Comparison of ENCODE assay signal across 22 mouse cellular contexts in genomic region chr16:24635381-24635919, GRCm38 (mm10).
A peak's percentile ranks its signal among the peaks of the same experiment; 100 is the strongest.
DNase-seq lines count a peak whose midpoint lies in the region; ATAC-seq and TF ChIP-seq lines count a peak whose summit lies in the region.
"Had no signal": no experiment of that assay in that cellular context is flagged by ENCODE, and none has a peak within 500 bp of the region (broad histone marks: within the 10 kb centered on the region; RNA-seq: fewer than 3 reads in every experiment).

No protein-coding gene starts in this region.

- no peak overlapping the region for H3K4me2 ChIP-seq in myocyte (ENCODE audit: low read depth)
- H3K4me2 ChIP-seq in hindbrain, embryonic 14.5 days (replicated peaks) = no peak overlapping the region
- H3K4me2 ChIP-seq: embryonic facial prominence, embryonic 13.5 days; forebrain, embryonic 13.5 days; heart, embryonic 11.5 days; liver, embryonic 15.5 days; lung, embryonic 15.5 days; midbrain, embryonic 15.5 days had no signal

- H3K27me3 ChIP-seq in myocyte (ENCODE audit: control insufficient read depth, insufficient read depth, insufficient read length) = no peaks in the 10 kb centered on the region
- H3K27me3 ChIP-seq in hindbrain, embryonic 14.5 days (ENCODE audit: control insufficient read depth, insufficient read depth, low read length) = no peaks in the 10 kb centered on the region
- H3K27me3 ChIP-seq: embryonic facial prominence, embryonic 13.5 days; forebrain, embryonic 13.5 days; liver, embryonic 15.5 days; lung, embryonic 15.5 days had no signal

- WGBS in hindbrain, embryonic 14.5 days = 89% methylated on average over 7 of the region's 7 CpGs

- no peak overlapping the region for H3K27ac ChIP-seq in hindbrain, embryonic 14.5 days
- H3K27ac ChIP-seq: embryonic facial prominence, embryonic 13.5 days; forebrain, embryonic 13.5 days; hindbrain, embryonic 10.5 days; kidney, postnatal 0 days; limb, embryonic 10.5 days; liver, embryonic 15.5 days; lung, embryonic 15.5 days; midbrain, embryonic 15.5 days had no signal

- H3K4me1 ChIP-seq in hindbrain, embryonic 14.5 days (replicated peaks; ENCODE audit: control insufficient read depth, insufficient read depth, low read length) = no peaks in the 10 kb centered on the region
- H3K4me1 ChIP-seq: forebrain, embryonic 13.5 days; hindbrain, embryonic 10.5 days; limb, embryonic 10.5 days; liver, embryonic 15.5 days; lung, embryonic 15.5 days; megakaryocyte, embryonic 14.5 days; midbrain, embryonic 15.5 days had no signal

- H3K4me3 ChIP-seq in myocyte = no peak overlapping the region
- H3K4me3 ChIP-seq in hindbrain, embryonic 14.5 days (replicated peaks; ENCODE audit: low read length) = no peak overlapping the region
- H3K4me3 ChIP-seq: embryonic facial prominence, embryonic 13.5 days; forebrain, embryonic 13.5 days; hindbrain, embryonic 10.5 days; limb, embryonic 10.5 days; liver, embryonic 15.5 days; lung, embryonic 15.5 days; megakaryocyte, embryonic 14.5 days; midbrain, embryonic 15.5 days had no signal

- H3K36me3 ChIP-seq in myocyte (ENCODE audit: control insufficient read depth, insufficient read depth) = no peaks in the 10 kb centered on the region
- no peaks in the 10 kb centered on the region for H3K36me3 ChIP-seq in hindbrain, embryonic 14.5 days (replicated peaks; ENCODE audit: control insufficient read depth, insufficient read depth)
- H3K36me3 ChIP-seq: hindbrain, embryonic 10.5 days; liver, embryonic 15.5 days; lung, embryonic 15.5 days; midbrain, embryonic 15.5 days had no signal

- DNase-seq in cerebellum, postnatal 4 days (ENCODE audit: low spot score in 2 of 2) = no peak
- DNase-seq in cerebellum, adult 11 months = peak; percentile 59
- peak; percentile 84 for DNase-seq in cerebellum, adult 9-11 months
- DNase-seq in adrenal gland, adult 2 months = no peak
- DNase-seq in hindbrain, embryonic 14.5 days (ENCODE audit: low spot score) = no peak
- DNase-seq: kidney, adult 18-20 months; liver; lung, postnatal 36 days; right cerebral cortex, postnatal 4 days; thymus, postnatal 14 days had no signal

- no peaks in the 10 kb centered on the region for H3K9me3 ChIP-seq in hindbrain, embryonic 14.5 days (ENCODE audit: control insufficient read depth, low read length)
- H3K9me3 ChIP-seq: embryonic facial prominence, embryonic 13.5 days; forebrain, embryonic 13.5 days; hindbrain, embryonic 10.5 days; limb, embryonic 10.5 days; liver, embryonic 15.5 days; lung, embryonic 15.5 days; megakaryocyte, embryonic 14.5 days; midbrain, embryonic 15.5 days had no signal

- no peak overlapping the region for H3ac ChIP-seq in myocyte (ENCODE audit: control insufficient read depth, insufficient read length)

- TF ChIP-seq POLR2A in myocyte (IDR thresholded peaks at IDR 0.05; ENCODE audit: insufficient read length, low read depth) = no peak

- ATAC-seq in cerebellum, adult (ENCODE audit: insufficient number of reproducible peaks, low FRiP score, low TSS enrichment) = peak; percentile 99
- ATAC-seq in hindbrain, embryonic 14.5 days (ENCODE audit: low FRiP score) = no peak
- ATAC-seq: forebrain, embryonic 13.5 days; midbrain, embryonic 15.5 days had no signal

- H3K9ac ChIP-seq in hindbrain, embryonic 14.5 days = no peak overlapping the region
- H3K9ac ChIP-seq: embryonic facial prominence, embryonic 13.5 days; forebrain, embryonic 13.5 days; liver, embryonic 15.5 days; lung, embryonic 15.5 days; midbrain, embryonic 15.5 days had no signal

- H3K79me2 ChIP-seq in myocyte (ENCODE audit: control insufficient read depth, insufficient read depth) = peaks cover 3% of the 10 kb centered on the region

TF ChIP-seq in myocyte, 11 proteins besides CTCF, POLR2A, EP300 and RAD21:
- TF ChIP-seq MYOD1 (IDR thresholded peaks at IDR 0.05; ENCODE audit: control insufficient read depth in 1 of 3, insufficient read length in 2 of 3, low read depth in 2 of 3) (peak; percentile 77 to 91 (median 91)), MYOG (IDR thresholded peaks at IDR 0.05; ENCODE audit: control insufficient read depth in 1 of 3, insufficient read depth in 1 of 3, insufficient read length in 2 of 3, low read depth in 2 of 3) (peak in 1 of 3 experiments; percentile 68), E2F4 (IDR thresholded peaks at IDR 0.05; ENCODE audit: insufficient read depth) (no peak), TCF3 (IDR thresholded peaks at IDR 0.05; ENCODE audit: insufficient read length, low read depth) (no peak), TCF12 (IDR thresholded peaks at IDR 0.05; ENCODE audit: insufficient read depth, poor library complexity, severe bottlenecking) (peak; percentile 45)

Comparison
In these comparisons a context has a peak if more than half of its experiments do, and no peak if none do; other contexts are left out.
1. DNase-seq: peak in cerebellum, adult 11 months (single experiment) and cerebellum, adult 9-11 months (single experiment); none in cerebellum, postnatal 4 days (0 of 2), adrenal gland, adult 2 months (single experiment) and hindbrain, embryonic 14.5 days (single experiment).